Mouse (Mus musculus): Measurements from ENCODE around the gene Zfp689. TPM values are rescaled to one million over a fixed set of nuclear protein-coding genes. Genes with fewer than 3 reads are reported as not detected.
"Not testable (repeated sequence)": the region's sequence is repeated elsewhere in the genome, so short reads cannot be mapped to it uniquely, and the experiment has no call there.

Gene Zfp689
- 16.5 and 17.6 TPM in 2 replicates for polyA plus RNA-seq (2015; fragmentation: Nextera tagmentation; extraction: Ambion mirVana)

DNA sequence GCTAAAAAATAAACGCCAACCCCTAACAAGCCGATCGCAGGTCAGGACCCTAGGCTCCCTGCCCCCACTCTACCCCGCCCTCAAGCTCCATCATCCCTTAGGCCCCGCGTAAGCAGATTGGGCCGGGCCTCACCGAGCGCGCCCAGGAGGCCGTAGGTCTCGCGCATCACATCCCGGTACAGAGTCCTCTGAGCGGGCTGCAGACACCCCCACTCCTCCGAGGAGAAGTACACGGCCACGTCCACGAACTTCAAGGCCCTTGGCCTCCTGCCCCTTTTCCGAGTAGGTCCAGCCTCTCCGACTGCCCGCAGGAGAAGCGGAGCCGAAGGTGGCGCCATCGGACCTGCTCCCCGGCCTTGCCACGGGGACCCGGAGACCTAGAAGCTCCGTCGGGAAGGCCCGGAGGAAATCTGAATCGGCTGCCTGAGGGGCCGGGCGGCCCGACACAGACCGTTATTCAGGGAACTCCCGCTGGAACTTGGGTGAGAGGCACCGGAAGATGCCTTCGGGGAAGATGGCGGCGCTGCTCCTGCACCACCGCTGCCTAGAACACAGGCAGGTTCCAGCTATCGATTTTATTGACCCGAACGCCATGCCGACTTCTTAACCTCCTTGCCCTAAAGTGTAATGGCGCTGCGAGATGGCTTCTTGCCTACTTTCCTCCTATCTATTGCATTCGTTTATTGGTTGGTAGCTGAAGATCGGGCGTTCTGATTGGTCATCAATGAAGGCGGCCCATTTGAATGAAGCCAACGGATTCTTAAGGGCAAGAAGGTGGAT is at the start of gene Zfp689:
Gene Zfp689 (minus strand): TSS at position 638 of the 780 bp plus-strand sequence.
- H3K9ac ChIP-seq (ENCODE audit: low read depth, low read length) = peak within 1 kb of the TSS; percentile 95
- under 1% methylated on average over 54 of the region's 54 CpGs for WGBS
- ATAC-seq = peak; percentile 95
- peaks cover 12% of the 10 kb centered on the region for H3K36me3 ChIP-seq (ENCODE audit: control insufficient read depth, insufficient read depth, low read length)
- H3K4me1 ChIP-seq (ENCODE audit: control insufficient read depth, insufficient read depth, low read length) = peaks cover 40% of the 10 kb centered on the region
- peak within 1 kb of the TSS; percentile 97 for H3K27ac ChIP-seq (ENCODE audit: low read length)
- peak within 1 kb of the TSS; percentile 76 for H3K4me2 ChIP-seq (ENCODE audit: low read length)
- no peaks in the 10 kb centered on the region for H3K27me3 ChIP-seq (ENCODE audit: control insufficient read depth, insufficient read depth, low read depth, low read length)
- peak within 1 kb of the TSS; percentile 76 for H3K4me3 ChIP-seq (ENCODE audit: low read depth, low read length)
- H3K9me3 ChIP-seq (replicated peaks; ENCODE audit: control insufficient read depth, low read length, poor library complexity, severe bottlenecking) = no peaks in the 10 kb centered on the region

DNA sequence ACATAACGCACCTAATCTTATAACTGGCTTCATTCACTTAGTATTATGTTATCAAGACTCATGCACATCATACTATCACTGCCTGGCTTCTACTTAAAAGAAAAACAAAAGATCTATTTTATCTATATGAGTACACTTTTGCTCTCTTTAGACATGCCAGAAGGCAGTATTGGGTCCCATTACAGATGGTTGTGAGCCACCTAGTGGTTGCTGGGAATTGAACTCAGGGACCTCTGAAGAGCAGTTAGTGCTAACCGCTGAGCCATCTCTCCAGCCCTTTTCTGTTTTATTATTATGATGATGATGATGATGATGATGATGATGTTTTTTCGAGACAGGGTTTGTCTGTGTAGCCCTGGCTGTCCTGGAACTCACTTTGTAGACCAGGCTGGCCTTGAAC is 49.4 kb upstream of the Zfp689 start:
- no peak overlapping the region for H3K4me3 ChIP-seq (ENCODE audit: low read depth, low read length)
- no peak for ATAC-seq

DNA sequence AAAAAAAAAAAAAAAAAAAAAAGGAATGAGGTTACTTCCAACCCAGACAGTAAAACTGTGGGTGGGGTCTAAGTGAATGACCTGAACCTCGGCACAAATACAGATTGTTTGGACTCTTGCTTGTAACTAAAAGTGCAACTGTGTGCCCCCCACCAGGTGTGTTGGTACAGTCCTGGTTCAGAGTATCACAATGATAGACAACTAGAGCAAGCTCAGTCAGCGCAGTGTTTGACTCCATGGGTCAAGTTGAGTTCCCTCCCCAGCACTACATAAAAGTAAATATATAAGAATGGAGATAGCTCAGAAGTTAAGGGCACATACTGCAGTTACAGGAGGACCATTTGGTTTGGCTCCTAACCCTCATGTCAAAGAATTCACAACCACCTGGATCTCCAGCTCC is 48.4 kb upstream of the Zfp689 start:
- ATAC-seq = no peak
- H3K9ac ChIP-seq (ENCODE audit: low read depth, low read length) = no peak overlapping the region
- H3K4me3 ChIP-seq (ENCODE audit: low read depth, low read length) = no peak overlapping the region
- 84% methylated on average over 2 of the region's 2 CpGs for WGBS
- no peaks in the 10 kb centered on the region for H3K27me3 ChIP-seq (ENCODE audit: control insufficient read depth, insufficient read depth, low read depth, low read length)
- no peaks in the 10 kb centered on the region for H3K4me1 ChIP-seq (ENCODE audit: control insufficient read depth, insufficient read depth, low read length)
- H3K9me3 ChIP-seq (replicated peaks; ENCODE audit: control insufficient read depth, low read length, poor library complexity, severe bottlenecking) = no peaks in the 10 kb centered on the region
- no peak overlapping the region for H3K27ac ChIP-seq (ENCODE audit: low read length)
- H3K4me2 ChIP-seq (ENCODE audit: low read length) = no peak overlapping the region
- H3K36me3 ChIP-seq (ENCODE audit: control insufficient read depth, insufficient read depth, low read length) = no peaks in the 10 kb centered on the region

More for the DNA sequence above, 49.4 kb upstream of the Zfp689 start:
- WGBS = 54% methylated on average over 3 of the region's 3 CpGs
- no peak overlapping the region for H3K27ac ChIP-seq (ENCODE audit: low read length)
- no peaks in the 10 kb centered on the region for H3K36me3 ChIP-seq (ENCODE audit: control insufficient read depth, insufficient read depth, low read length)
- H3K4me2 ChIP-seq (ENCODE audit: low read length) = no peak overlapping the region
- no peaks in the 10 kb centered on the region for H3K4me1 ChIP-seq (ENCODE audit: control insufficient read depth, insufficient read depth, low read length)
- H3K9ac ChIP-seq (ENCODE audit: low read depth, low read length) = no peak overlapping the region
- no peaks in the 10 kb centered on the region for H3K9me3 ChIP-seq (replicated peaks; ENCODE audit: control insufficient read depth, low read length, poor library complexity, severe bottlenecking)
- H3K27me3 ChIP-seq (ENCODE audit: control insufficient read depth, insufficient read depth, low read depth, low read length) = no peaks in the 10 kb centered on the region

GRCm38 (mm10) chr7:127494648-127495047 is 45.7 kb upstream of the Zfp689 start:
- no peaks in the 10 kb centered on the region for H3K9me3 ChIP-seq (replicated peaks; ENCODE audit: control insufficient read depth, low read length, poor library complexity, severe bottlenecking)
- H3K4me1 ChIP-seq (ENCODE audit: control insufficient read depth, insufficient read depth, low read length) = no peaks in the 10 kb centered on the region
- H3K27me3 ChIP-seq (ENCODE audit: control insufficient read depth, insufficient read depth, low read depth, low read length) = no peaks in the 10 kb centered on the region
- H3K27ac ChIP-seq (ENCODE audit: low read length) = no peak overlapping the region
- no peak overlapping the region for H3K4me3 ChIP-seq (ENCODE audit: low read depth, low read length)
- no peak overlapping the region for H3K9ac ChIP-seq (ENCODE audit: low read depth, low read length)
- no peak overlapping the region for H3K4me2 ChIP-seq (ENCODE audit: low read length)
- ATAC-seq = no peak
- peaks cover 21% of the 10 kb centered on the region for H3K36me3 ChIP-seq (ENCODE audit: control insufficient read depth, insufficient read depth, low read length)

DNA sequence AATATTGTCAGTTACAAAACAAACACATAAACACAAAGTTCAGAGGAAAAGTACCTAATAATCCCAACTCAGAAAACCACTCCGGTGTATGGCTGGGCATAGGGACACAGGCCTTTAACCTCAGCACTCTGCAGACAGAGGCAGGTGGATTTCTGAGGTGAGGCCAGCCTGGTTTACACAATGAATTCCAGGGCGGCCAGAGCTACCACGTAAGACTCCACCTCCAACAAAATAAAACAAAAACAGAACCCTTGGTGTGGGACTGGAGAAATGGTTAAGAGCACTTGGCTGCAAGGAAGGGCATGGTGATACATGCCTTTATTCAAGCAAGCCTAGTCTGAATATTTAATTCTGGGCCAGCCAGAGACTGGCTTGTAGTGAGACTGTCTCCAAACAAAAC is 42.9 kb upstream of the Zfp689 start:
- ATAC-seq = no peak
- Histone ChIP-seq H3K36me3 (ENCODE audit: control insufficient read depth, insufficient read depth, low read length) (peaks cover 34% of the 10 kb centered on the region), H3K4me2 (ENCODE audit: low read length) (no peak overlapping the region), H3K4me3 (ENCODE audit: low read depth, low read length) (no peak overlapping the region), H3K9ac (ENCODE audit: low read depth, low read length) (no peak overlapping the region), H3K27me3 (ENCODE audit: control insufficient read depth, insufficient read depth, low read depth, low read length) (no peaks in the 10 kb centered on the region), H3K9me3 (replicated peaks; ENCODE audit: control insufficient read depth, low read length, poor library complexity, severe bottlenecking) (no peaks in the 10 kb centered on the region), H3K4me1 (ENCODE audit: control insufficient read depth, insufficient read depth, low read length) (no peaks in the 10 kb centered on the region), H3K27ac (ENCODE audit: low read length) (no peak overlapping the region)
- 92% methylated on average over 3 of the region's 3 CpGs for WGBS

DNA sequence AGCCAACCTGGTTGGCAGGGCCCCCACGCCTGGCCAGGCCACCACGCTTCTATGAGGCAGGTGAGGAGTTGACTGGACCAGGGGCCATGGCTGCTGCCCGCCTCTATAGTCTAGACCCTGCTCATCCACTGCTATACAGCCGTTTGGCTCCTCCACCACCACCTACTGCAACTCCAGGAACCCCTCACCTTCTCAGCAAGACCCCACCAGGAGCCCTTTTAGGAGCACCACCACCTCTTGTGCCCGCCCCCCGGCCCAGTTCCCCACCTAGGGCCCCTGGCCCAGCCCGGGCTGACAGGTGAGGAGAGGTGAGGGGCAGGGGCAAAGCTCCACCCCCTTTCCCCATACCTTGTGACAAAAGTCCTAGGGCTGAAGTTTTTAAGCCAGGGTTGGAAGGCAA is 41.0 kb upstream of the Zfp689 start:
- H3K9ac ChIP-seq (ENCODE audit: low read depth, low read length) = no peak overlapping the region
- ATAC-seq = no peak
- H3K36me3 ChIP-seq (ENCODE audit: control insufficient read depth, insufficient read depth, low read length) = peaks cover 41% of the 10 kb centered on the region
- H3K27ac ChIP-seq (ENCODE audit: low read length) = no peak overlapping the region
- no peak overlapping the region for H3K4me3 ChIP-seq (ENCODE audit: low read depth, low read length)
- H3K4me1 ChIP-seq (ENCODE audit: control insufficient read depth, insufficient read depth, low read length) = no peaks in the 10 kb centered on the region
- no peaks in the 10 kb centered on the region for H3K9me3 ChIP-seq (replicated peaks; ENCODE audit: control insufficient read depth, low read length, poor library complexity, severe bottlenecking)
- WGBS = 95% methylated on average over 7 of the region's 7 CpGs
- H3K27me3 ChIP-seq (ENCODE audit: control insufficient read depth, insufficient read depth, low read depth, low read length) = no peaks in the 10 kb centered on the region
- no peak overlapping the region for H3K4me2 ChIP-seq (ENCODE audit: low read length)

- H3K9me3 ChIP-seq (replicated peaks; ENCODE audit: control insufficient read depth, low read length, poor library complexity, severe bottlenecking); H3K4me1 ChIP-seq (ENCODE audit: control insufficient read depth, insufficient read depth, low read length); H3K27me3 ChIP-seq (ENCODE audit: control insufficient read depth, insufficient read depth, low read depth, low read length); ATAC-seq; H3K4me2 ChIP-seq (ENCODE audit: low read length); H3K4me3 ChIP-seq (ENCODE audit: low read depth, low read length); H3K9ac ChIP-seq (ENCODE audit: low read depth, low read length); H3K27ac ChIP-seq (ENCODE audit: low read length): not testable (repeated sequence)
- WGBS = 90% methylated on average over 4 of the region's 5 CpGs
- H3K36me3 ChIP-seq (ENCODE audit: control insufficient read depth, insufficient read depth, low read length) = peaks cover 43% of the 10 kb centered on the region
These were observed 39.4 kb upstream of the Zfp689 start for GRCm38 (mm10) chr7:127488364-127488763.

DNA sequence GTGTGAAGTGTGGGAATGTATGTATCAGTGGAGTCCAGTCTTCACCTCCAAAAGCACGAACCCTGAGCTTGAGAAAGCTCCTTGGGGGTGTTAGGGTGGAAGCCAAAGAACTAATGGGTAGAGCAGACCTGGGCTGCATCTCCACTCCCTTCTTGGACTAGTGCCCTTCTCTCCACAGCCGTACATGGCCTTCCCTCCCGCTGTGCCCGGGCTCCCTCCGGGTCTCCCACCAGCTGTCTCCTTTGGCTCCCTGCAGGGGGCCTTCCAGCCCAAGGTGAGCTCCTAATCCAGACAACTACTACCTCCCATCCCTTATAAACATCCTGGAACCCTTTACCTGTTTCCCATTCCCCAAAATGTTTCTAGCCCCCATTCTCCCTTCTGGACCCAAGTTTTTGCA is 36.5 kb upstream of the Zfp689 start:
- no peak for ATAC-seq
- H3K9ac ChIP-seq (ENCODE audit: low read depth, low read length) = no peak overlapping the region
- H3K36me3 ChIP-seq (ENCODE audit: control insufficient read depth, insufficient read depth, low read length) = peaks cover 34% of the 10 kb centered on the region
- no peaks in the 10 kb centered on the region for H3K9me3 ChIP-seq (replicated peaks; ENCODE audit: control insufficient read depth, low read length, poor library complexity, severe bottlenecking)
- H3K27ac ChIP-seq (ENCODE audit: low read length) = no peak overlapping the region
- 68% methylated on average over 5 of the region's 5 CpGs for WGBS
- peaks cover 12% of the 10 kb centered on the region for H3K4me1 ChIP-seq (ENCODE audit: control insufficient read depth, insufficient read depth, low read length)
- H3K4me2 ChIP-seq (ENCODE audit: low read length) = no peak overlapping the region
- no peak overlapping the region for H3K4me3 ChIP-seq (ENCODE audit: low read depth, low read length)
- H3K27me3 ChIP-seq (ENCODE audit: control insufficient read depth, insufficient read depth, low read depth, low read length) = no peaks in the 10 kb centered on the region

DNA sequence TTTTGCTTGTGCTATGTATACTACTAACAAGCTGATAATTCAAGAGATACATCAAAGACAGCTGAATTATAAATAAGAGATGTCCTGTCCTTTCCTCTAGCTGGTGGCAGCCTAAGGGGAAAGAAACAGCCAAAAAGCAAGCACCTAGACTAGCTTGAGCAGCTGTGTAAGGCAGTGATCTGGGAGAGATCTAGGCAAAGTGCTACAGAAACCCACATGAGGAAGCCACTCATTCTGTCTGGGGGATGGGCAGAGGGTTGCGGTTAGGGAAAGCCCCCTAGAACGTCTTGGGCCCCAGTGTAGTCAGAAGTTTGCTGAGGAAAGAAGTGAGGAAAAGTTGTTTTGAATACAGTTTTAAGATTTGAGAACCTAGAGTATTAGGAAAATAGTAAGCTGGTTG is 31.4 kb upstream of the Zfp689 start:
- H3K4me1 ChIP-seq (ENCODE audit: control insufficient read depth, insufficient read depth, low read length) = peaks cover 27% of the 10 kb centered on the region
- WGBS = 67% methylated on average over 2 of the region's 2 CpGs
- peak overlapping the region; percentile 76; the same call in 1 of the 2 replicates for H3K4me3 ChIP-seq (ENCODE audit: low read depth, low read length)
- no peak overlapping the region for H3K27ac ChIP-seq (ENCODE audit: low read length)
- peak overlapping the region; percentile 79 for H3K4me2 ChIP-seq (ENCODE audit: low read length)
- H3K9ac ChIP-seq (ENCODE audit: low read depth, low read length) = peak overlapping the region; percentile 88; the same call in 1 of the 2 replicates
- H3K36me3 ChIP-seq (ENCODE audit: control insufficient read depth, insufficient read depth, low read length) = peaks cover 18% of the 10 kb centered on the region
- no peaks in the 10 kb centered on the region for H3K27me3 ChIP-seq (ENCODE audit: control insufficient read depth, insufficient read depth, low read depth, low read length)
- no peak for ATAC-seq
- H3K9me3 ChIP-seq (replicated peaks; ENCODE audit: control insufficient read depth, low read length, poor library complexity, severe bottlenecking) = no peaks in the 10 kb centered on the region
